Mouse (Mus musculus) cerebral cortex, adult 2 months (tissue): ENCODE results near the gene Ddx39b.

ENCODE experiments used
- WGBS: fragments of 180-500 bp; shearing (Covaris S2); methylation state at CpG from one replicate; pipeline ENCODE4 v1.1.7; 2018; 5-methylcytosine and 5-hydroxymethylcytosine counted together

The Ddx39b gene

GRCm38 (mm10) chr17:35241305-35242014 is at the start of gene Ddx39b:
Gene Ddx39b (plus strand): TSS chr17:35241746.
- WGBS, result under 1% methylated on average over 69 of the region's 69 CpGs

- 89% methylated on average over 5 of the region's 5 CpGs for WGBS
Observed at GRCm38 (mm10) chr17:35192924-35193323, 48.6 kb upstream of the Ddx39b start.

DNA sequence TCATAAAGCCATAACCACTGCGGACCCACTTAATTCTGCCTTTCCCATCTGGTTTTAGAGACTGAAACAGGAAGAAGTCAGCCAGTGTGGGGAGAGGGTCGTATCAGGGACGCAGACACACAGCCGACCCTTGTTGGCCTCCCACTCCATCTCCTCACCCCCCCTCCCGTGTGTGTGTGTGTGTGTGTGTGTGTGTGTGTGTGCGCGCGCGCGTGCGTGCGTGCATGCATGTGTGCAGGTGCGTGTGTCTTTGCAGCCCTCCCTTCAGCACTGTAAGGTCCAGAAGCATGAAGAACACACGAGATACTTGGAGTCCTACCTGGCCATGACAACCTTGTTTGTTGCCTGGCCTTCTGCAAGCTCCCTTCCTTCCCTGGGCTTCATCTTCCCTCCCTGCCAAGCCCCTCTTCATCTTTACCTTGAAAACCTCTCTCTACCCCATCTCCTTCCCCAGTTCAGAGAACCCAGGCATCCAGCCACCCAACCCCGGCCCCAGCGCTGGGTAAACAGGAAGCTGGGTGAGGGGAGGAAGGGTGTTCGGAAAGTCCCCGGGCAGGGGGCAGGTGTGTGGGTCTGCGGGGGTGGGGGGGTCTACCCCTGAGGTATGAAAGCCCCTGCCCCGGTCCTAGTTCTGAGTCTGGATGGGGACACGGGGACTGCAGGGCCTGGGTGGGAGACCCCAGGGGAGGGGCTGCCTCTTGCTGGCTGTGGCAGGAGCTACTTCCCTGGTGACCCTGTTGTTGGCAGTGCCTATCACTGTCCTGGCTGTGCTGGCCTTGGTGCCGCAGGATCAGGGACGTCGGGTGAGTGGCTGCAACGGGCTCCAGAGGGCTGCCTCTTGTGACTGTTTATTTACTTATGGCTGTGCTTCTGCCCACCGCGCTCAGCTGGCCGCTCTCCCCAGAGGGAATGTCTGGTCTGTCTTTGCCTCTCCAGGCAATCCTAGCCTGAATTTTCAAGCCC is 47.4 kb upstream of the Ddx39b start, which contains the start of gene Ltb:
TSS of gene Ltb (plus strand) at position 559 of the 963 bp plus-strand sequence.
- 83% methylated on average over 28 of the region's 28 CpGs for WGBS

DNA sequence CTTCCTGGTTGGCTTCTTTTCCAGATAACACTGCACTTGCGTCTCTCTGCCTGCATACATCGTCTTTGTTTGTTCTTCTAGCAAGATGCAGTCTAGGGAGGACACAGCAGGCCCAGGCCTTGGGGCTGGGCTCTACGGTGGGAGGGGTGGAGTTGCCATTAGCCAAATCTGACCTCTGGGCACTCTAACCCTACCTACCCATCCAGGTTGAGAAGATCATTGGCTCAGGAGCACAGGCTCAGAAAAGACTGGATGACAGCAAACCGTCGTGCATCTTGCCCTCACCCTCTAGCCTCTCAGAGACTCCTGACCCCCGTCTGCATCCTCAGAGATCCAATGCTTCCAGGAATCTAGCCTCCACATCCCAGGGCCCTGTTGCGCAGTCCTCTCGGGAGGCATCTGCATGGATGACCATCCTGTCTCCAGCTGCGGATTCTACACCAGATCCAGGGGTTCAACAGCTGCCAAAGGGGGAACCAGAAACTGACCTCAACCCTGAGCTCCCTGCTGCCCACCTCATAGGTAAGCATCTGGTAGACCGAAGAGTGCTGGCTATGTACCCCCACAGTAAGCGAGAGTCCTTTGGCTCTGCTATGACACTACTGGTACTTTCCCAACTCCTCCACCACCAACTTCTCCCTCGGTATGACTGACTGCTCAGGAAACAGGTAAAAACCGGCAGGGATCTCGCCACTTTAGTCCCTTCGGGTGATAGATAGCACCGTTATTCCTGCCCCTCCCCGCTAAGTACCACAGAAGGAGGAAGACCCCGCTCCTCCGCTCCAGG is 46.5 kb upstream of the Ddx39b start:
- 45% methylated on average over 19 of the region's 19 CpGs for WGBS

- 2% methylated on average over 66 of the region's 66 CpGs for WGBS
Observed at GRCm38 (mm10) chr17:35195631-35196320, 45.8 kb upstream of the Ddx39b start.

- 44% methylated on average over 9 of the region's 9 CpGs for WGBS
Observed at GRCm38 (mm10) chr17:35196321-35196641, 45.3 kb upstream of the Ddx39b start.

GRCm38 (mm10) chr17:35197126-35197525 is 44.4 kb upstream of the Ddx39b start:
- 36% methylated on average over 6 of the region's 6 CpGs for WGBS

DNA sequence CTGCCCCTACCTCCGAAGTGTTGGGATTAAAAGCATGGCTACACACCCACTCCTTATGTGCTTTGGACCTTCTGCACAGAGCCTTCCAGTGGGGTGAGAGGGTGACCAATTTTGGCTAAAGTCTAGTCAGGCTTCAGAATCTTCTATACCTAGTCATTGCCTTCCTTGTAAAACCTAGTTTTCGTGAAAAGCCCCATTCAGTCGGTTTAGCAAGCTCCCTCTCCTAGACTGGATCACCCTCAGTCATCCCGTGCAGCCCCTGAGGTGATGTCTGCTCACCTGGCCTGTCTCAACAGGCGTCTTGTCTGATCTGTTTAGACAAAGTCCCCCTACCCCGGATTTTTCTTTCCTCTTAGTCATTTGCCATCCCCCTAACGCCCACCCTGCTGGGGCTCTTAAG is 43.5 kb upstream of the Ddx39b start:
- WGBS, result 78% methylated on average over 7 of the region's 7 CpGs

DNA sequence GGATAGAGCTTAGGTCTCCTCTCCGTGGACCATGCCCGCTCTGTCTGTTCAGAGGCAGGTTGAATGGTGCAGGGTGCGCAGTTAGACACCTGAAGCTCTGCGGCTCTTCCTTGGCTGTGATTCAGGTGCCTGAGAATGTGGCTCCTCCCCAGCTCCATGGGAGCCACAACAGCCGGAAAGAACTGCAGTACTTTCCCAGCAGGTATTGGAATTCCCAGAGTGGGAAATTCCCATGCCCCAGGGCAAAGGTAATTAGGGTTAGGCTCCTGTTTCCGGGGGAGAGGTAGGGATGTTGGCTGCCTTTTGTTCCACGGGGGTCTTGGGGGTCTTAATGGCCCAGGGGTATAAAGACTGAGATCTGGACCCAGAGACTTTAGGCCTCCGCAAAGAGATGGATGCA is 42.6 kb upstream of the Ddx39b start:
- WGBS, result 56% methylated on average over 8 of the region's 8 CpGs

GRCm38 (mm10) chr17:35200398-35200797 is 41.1 kb upstream of the Ddx39b start:
- WGBS, result 77% methylated on average over 11 of the region's 11 CpGs

DNA sequence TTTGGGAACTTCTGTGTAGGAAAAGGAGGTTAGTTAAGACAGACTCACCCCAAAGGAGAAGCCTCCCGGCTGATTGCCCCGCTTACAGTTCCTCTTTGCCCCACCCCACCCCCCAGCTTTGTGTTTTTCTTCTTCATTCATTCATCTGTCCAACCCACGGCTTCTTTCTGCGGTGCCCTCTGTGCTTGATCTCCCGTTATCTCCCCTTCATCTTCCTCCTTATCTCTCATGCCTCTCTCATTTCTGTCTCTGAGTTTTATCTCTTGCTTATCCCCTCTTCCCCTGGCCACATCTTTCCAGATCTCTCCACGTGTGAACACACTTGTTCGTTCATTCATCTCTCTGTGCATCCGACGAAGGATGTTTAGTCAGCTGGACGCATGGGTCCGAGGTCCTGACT is 40.4 kb upstream of the Ddx39b start:
- 75% methylated on average over 11 of the region's 11 CpGs for WGBS

- WGBS, result 47% methylated on average over 13 of the region's 13 CpGs
Observed at GRCm38 (mm10) chr17:35201787-35202186, 39.8 kb upstream of the Ddx39b start, which contains the start of gene Tnf. Gene Tnf (minus strand): TSS chr17:35202007.

DNA sequence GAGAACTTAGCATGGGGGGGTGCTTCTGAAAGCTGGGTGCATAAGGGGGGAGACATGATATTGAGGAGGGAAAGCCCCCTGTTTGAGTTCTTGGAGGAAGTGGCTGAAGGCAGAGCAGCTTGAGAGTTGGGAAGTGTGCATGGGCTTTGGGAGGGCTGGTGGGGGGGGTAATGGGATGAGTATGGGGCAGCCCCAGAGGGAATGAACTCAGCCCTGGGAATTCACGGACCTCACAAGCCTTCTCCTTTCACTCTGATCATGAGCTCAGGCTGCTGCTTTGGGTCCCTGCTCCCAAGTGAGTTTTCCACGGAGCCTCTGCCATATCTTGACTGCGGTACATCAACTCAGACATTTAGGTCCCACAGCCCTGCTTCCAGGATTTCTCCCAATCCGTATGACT is 39.1 kb upstream of the Ddx39b start:
- WGBS, result 77% methylated on average over 4 of the region's 4 CpGs

GRCm38 (mm10) chr17:35204494-35205379 is 36.8 kb upstream of the Ddx39b start, which contains the start of gene Lta:
Gene Lta (minus strand): TSS chr17:35205351.
- WGBS, result 68% methylated on average over 20 of the region's 20 CpGs

- WGBS, result 79% methylated on average over 10 of the region's 10 CpGs
Observed at GRCm38 (mm10) chr17:35205380-35205769, 36.2 kb upstream of the Ddx39b start.

- 66% methylated on average over 12 of the region's 12 CpGs for WGBS
Observed at GRCm38 (mm10) chr17:35209785-35210535, 31.6 kb upstream of the Ddx39b start.

- WGBS, result 86% methylated on average over 3 of the region's 3 CpGs
Observed at GRCm38 (mm10) chr17:35210593-35210992, 31.0 kb upstream of the Ddx39b start.

DNA sequence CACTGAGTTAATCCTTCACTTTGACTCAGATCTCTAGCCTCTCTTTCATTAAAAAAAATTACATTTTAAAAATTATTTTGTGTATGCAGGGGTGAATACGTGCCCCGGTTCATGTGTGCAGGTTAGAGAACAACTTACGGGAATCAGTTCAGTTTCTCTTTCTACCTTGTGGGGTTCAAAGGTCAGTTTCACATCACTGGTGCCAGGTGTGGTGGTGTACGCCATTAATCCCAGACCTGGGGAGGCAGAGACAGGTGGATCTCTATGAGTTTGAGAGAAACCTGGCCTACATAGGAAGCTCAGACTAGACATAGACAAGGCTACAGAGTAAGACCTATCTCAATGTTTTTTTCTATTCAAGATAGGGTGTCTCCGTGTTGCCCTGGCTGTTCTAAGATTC is 28.5 kb upstream of the Ddx39b start:
- 95% methylated on average over 5 of the region's 5 CpGs for WGBS

DNA sequence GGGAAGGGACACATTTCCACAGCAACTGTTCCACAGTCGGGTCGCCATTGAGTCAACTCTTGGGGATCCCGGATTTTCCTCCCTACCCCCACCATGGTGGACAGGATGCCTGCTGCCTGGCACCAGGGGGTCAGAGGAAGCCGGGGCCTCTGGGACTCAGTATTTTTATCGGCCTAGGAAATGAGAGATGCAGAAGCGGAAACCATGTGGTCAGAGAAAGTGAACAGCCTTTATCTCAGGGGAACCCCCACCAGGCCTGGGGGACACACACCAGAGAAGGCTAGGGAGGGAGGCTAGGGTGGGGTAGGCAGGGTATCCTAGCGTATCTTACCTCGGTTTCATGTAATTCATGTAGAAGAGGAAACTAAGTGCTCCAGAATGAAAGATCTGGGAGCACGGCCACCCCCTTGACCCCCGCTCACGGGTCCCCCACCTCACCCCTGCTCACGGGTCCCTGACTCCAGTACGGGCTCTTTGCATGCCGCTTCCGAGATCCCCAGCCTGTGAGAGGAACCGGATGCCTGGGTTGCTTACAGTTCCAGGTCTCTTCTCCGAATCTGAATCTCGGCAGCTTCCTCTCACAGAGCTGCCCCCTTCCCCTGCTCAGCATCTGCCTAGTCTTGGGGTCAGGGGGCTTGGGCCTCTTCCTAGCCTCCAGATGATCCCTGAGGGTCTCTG is 22.9 kb upstream of the Ddx39b start:
- 79% methylated on average over 18 of the region's 18 CpGs for WGBS
